Mouse (Mus musculus): ENCODE measurements at regions not wholly inside any gene's neighbourhood (a gene's known extent, or its start where the extent isn't known, plus 50 kb on each side); places are given as distances from the start of the nearest gene placed in this dataset.

DNA sequence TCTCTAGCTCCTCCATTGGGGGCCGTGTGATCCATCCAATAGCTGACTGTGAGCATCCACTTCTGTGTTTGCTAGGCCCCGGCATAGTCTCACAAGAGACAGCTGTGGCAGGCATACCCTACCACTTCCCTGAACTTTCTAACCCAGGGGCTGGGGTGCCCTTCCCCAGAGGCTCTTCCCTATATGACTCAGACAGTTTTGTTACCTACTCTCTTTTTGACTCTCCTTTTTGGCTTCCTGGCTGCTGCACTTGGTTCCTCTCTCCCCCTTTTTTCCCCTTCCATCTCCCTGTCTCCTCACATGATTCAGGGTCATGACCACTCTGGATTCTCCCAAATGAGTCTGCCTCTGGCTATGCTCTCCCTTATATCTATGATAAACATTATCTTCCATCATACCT is 223.8 kb downstream of the Papss1 start:
- Histone ChIP-seq H3K4me1 (ENCODE audit: control insufficient read depth, insufficient read depth, low read length) (no peaks in the 10 kb centered on the region), H3K36me3 (ENCODE audit: control insufficient read depth, insufficient read depth, low read length) (no peaks in the 10 kb centered on the region), H3K4me2 (replicated peaks; ENCODE audit: low read depth, low read length) (no peak overlapping the region), H3K9ac (ENCODE audit: low read depth, low read length) (no peak overlapping the region), H3K4me3 (ENCODE audit: low read length) (no peak overlapping the region), H3K27me3 (ENCODE audit: control insufficient read depth, insufficient read depth, low read length) (no peaks in the 10 kb centered on the region), H3K9me3 (ENCODE audit: control insufficient read depth, low read length) (no peaks in the 10 kb centered on the region), H3K27ac (ENCODE audit: low read depth, low read length) (no peak overlapping the region)
- ATAC-seq (ENCODE audit: low FRiP score, low TSS enrichment) = no peak
- 100% methylated on average over 1 of the region's 2 CpGs for WGBS

DNA sequence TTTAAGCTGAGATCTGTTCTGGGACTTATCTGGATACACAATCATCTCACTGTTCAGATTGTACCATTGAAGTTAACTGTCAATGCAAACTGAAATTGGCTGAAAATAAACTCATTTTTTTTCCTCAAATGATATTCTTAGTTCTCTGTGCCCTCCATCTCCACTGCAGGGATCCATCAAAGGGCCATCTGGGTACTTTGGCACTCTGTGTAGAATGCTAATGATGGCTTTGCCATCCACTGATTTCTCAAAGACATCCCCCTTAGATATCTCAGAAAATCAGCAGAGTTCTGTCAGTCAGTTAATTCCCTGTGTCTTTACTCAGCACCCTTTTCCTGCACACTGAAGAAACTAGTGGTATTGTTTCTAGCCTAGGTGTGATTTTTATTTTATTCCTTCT is 224.6 kb downstream of the Papss1 start:
- H3K9ac ChIP-seq (ENCODE audit: low read depth, low read length) = no peak overlapping the region
- H3K27ac ChIP-seq (ENCODE audit: low read depth, low read length) = no peak overlapping the region
- H3K4me2 ChIP-seq (replicated peaks; ENCODE audit: low read depth, low read length) = no peak overlapping the region
- H3K9me3 ChIP-seq (ENCODE audit: control insufficient read depth, low read length) = no peaks in the 10 kb centered on the region
- ATAC-seq (ENCODE audit: low FRiP score, low TSS enrichment) = no peak
- H3K4me1 ChIP-seq (ENCODE audit: control insufficient read depth, insufficient read depth, low read length) = no peaks in the 10 kb centered on the region
- H3K27me3 ChIP-seq (ENCODE audit: control insufficient read depth, insufficient read depth, low read length) = no peaks in the 10 kb centered on the region
- H3K4me3 ChIP-seq (ENCODE audit: low read length) = no peak overlapping the region
- H3K36me3 ChIP-seq (ENCODE audit: control insufficient read depth, insufficient read depth, low read length) = no peaks in the 10 kb centered on the region

DNA sequence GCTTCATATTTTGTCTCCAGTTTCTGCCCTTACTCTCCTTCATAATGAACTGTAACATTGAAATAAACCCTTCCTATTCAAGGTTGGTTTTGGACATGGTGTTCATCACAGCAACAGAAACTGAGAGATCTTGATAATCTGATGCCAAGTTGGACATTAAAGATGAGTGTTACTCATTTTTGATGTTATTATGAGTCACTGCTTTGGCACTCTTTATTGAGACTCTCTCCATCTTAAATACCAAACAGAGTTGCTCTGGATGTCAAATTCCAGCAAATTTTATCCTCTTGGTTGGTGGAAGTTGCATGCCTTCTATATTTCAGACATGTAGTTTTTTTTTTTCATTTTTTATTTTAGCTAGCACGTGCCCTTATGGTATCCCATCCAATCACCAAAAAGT is 229.5 kb downstream of the Papss1 start:
- Histone ChIP-seq H3K36me3 (ENCODE audit: control insufficient read depth, insufficient read depth, low read length) (no peaks in the 10 kb centered on the region), H3K9me3 (ENCODE audit: control insufficient read depth, low read length) (no peaks in the 10 kb centered on the region), H3K27ac (ENCODE audit: low read depth, low read length) (no peak overlapping the region), H3K4me3 (ENCODE audit: low read length) (no peak overlapping the region), H3K4me2 (replicated peaks; ENCODE audit: low read depth, low read length) (no peak overlapping the region), H3K4me1 (ENCODE audit: control insufficient read depth, insufficient read depth, low read length) (no peaks in the 10 kb centered on the region), H3K27me3 (ENCODE audit: control insufficient read depth, insufficient read depth, low read length) (no peaks in the 10 kb centered on the region), H3K9ac (ENCODE audit: low read depth, low read length) (no peak overlapping the region)
- no peak for ATAC-seq (ENCODE audit: low FRiP score, low TSS enrichment)
- 90% methylated on average over 1 of the region's 1 CpGs for WGBS

DNA sequence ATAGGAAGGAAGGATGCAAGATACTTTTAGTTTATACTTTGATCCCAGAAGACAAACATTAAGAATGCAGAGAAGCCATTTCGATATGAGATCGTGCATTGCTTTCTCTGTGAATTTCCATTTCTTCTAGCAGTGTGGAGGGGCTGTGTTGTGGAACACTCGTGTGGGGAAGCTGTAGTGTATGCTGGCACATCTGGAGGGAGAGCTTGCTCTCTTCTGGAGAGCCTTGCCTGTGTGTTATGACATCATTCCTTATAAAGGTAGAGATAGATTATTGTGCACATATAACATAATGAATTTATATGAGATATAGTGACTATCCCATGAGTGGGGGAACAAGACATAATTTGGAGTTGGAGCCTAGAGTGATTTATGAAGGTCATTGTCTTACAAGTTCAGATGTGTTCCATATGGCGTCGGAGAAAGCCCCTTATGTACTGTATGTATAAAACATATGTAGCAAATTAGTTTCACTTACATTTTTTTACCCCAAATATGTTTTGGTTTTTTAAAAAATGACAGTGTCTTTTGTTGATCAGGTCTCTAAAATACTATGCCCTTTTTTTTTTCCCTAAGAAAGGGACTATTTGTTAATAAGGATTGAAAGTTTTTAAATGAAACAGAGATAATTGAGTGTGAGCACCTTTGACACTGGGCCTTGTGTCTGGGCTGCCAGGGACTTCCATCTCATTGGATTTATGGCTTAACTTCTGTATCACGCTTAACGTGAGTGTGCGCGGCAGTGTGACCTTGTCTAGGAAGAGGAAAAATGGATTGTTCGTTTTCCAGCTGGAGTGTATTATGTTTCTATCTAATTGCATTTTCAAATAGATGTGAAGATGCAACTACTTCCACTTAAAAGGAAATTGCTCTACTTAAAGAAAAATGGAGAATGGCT is 230.8 kb downstream of the Papss1 start:
- no peak overlapping the region for H3K9ac ChIP-seq (ENCODE audit: low read depth, low read length)
- no peaks in the 10 kb centered on the region for H3K4me1 ChIP-seq (ENCODE audit: control insufficient read depth, insufficient read depth, low read length)
- no peaks in the 10 kb centered on the region for H3K9me3 ChIP-seq (ENCODE audit: control insufficient read depth, low read length)
- H3K4me3 ChIP-seq (ENCODE audit: low read length) = no peak overlapping the region
- 38% methylated on average over 10 of the region's 10 CpGs for WGBS
- H3K27ac ChIP-seq (ENCODE audit: low read depth, low read length) = no peak overlapping the region
- H3K36me3 ChIP-seq (ENCODE audit: control insufficient read depth, insufficient read depth, low read length) = no peaks in the 10 kb centered on the region
- 0 out of 2 replicates have a peak, but pooled peaks have one; percentile 52 for ATAC-seq (ENCODE audit: low FRiP score, low TSS enrichment)
- no peaks in the 10 kb centered on the region for H3K27me3 ChIP-seq (ENCODE audit: control insufficient read depth, insufficient read depth, low read length)
- no peak overlapping the region for H3K4me2 ChIP-seq (replicated peaks; ENCODE audit: low read depth, low read length)

DNA sequence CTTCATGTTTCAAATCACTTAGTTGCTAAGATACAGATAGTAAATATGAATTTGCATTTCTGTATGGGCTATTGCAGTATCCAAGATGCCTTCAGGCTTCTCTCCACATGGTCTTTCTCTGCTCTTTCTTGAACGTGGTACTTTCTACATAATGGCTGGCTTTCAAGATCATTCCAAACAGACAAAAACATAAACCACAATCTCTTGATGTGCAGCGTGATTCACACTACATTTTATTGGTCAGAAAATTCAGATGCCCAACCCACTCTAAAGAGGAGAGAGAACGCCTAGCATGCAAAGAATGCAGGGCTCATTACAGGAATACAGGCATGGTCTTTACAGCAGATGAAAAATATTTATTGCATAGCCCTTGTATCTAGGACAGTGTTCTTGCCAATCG is 235.2 kb downstream of the Papss1 start:
- H3K4me3 ChIP-seq (ENCODE audit: low read length) = no peak overlapping the region
- WGBS = 83% methylated on average over 4 of the region's 4 CpGs

DNA sequence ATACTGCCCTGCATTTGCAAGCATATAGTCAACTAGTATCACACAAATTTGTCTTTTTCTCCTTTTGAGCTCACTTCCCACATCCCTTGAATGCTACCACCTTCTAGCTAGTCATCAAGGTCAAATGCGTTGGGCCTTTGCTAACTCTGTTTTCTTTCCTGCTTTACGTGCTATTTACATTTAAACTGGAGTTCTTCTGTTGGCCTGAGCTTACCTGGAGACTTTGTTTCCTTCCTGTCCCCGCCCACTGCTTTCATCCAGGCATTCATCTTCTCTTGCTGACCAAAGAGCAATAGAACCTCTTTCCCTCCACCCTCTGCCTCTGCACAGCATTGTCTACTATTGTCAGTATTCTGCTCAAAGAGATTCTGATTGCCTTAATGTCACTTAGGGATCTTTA is 237.0 kb downstream of the Papss1 start:
- H3K27ac ChIP-seq (ENCODE audit: low read depth, low read length) = no peak overlapping the region
- no peak for ATAC-seq (ENCODE audit: low FRiP score, low TSS enrichment)
- WGBS = 78% methylated on average over 3 of the region's 3 CpGs
- H3K4me3 ChIP-seq (ENCODE audit: low read length) = no peak overlapping the region
- H3K4me1 ChIP-seq (ENCODE audit: control insufficient read depth, insufficient read depth, low read length) = no peaks in the 10 kb centered on the region
- no peaks in the 10 kb centered on the region for H3K36me3 ChIP-seq (ENCODE audit: control insufficient read depth, insufficient read depth, low read length)
- no peak overlapping the region for H3K4me2 ChIP-seq (replicated peaks; ENCODE audit: low read depth, low read length)
- H3K27me3 ChIP-seq (ENCODE audit: control insufficient read depth, insufficient read depth, low read length) = no peaks in the 10 kb centered on the region
- no peak overlapping the region for H3K9ac ChIP-seq (ENCODE audit: low read depth, low read length)
- no peaks in the 10 kb centered on the region for H3K9me3 ChIP-seq (ENCODE audit: control insufficient read depth, low read length)

More for the DNA sequence above, 235.2 kb downstream of the Papss1 start:
- Histone ChIP-seq H3K4me1 (ENCODE audit: control insufficient read depth, insufficient read depth, low read length) (no peaks in the 10 kb centered on the region), H3K9ac (ENCODE audit: low read depth, low read length) (no peak overlapping the region), H3K9me3 (ENCODE audit: control insufficient read depth, low read length) (no peaks in the 10 kb centered on the region), H3K36me3 (ENCODE audit: control insufficient read depth, insufficient read depth, low read length) (no peaks in the 10 kb centered on the region), H3K27me3 (ENCODE audit: control insufficient read depth, insufficient read depth, low read length) (no peaks in the 10 kb centered on the region), H3K27ac (ENCODE audit: low read depth, low read length) (no peak overlapping the region), H3K4me2 (replicated peaks; ENCODE audit: low read depth, low read length) (no peak overlapping the region)
- ATAC-seq (ENCODE audit: low FRiP score, low TSS enrichment) = no peak

DNA sequence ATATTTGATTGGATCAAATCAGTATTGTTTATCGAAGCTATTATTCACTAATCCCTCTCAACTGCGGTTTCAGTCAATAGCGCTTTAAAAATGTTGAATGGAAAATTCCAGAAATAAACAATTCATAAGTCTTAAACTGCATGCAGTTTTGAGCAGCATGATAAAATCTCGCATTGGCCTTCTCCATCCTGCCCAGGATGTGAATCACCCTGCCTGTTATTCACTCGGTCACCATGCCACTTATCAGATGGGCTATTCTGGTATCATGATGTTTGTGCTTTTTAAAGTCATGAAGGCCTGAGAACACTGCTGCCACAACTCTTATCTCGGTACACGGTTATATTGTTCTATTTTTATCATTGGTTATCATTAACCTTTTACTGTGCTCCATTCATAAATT is 238.3 kb downstream of the Papss1 start:
- H3K36me3 ChIP-seq (ENCODE audit: control insufficient read depth, insufficient read depth, low read length) = no peaks in the 10 kb centered on the region
- no peak overlapping the region for H3K4me3 ChIP-seq (ENCODE audit: low read length)
- no peaks in the 10 kb centered on the region for H3K4me1 ChIP-seq (ENCODE audit: control insufficient read depth, insufficient read depth, low read length)
- H3K27me3 ChIP-seq (ENCODE audit: control insufficient read depth, insufficient read depth, low read length) = no peaks in the 10 kb centered on the region
- no peak overlapping the region for H3K27ac ChIP-seq (ENCODE audit: low read depth, low read length)
- no peak overlapping the region for H3K9ac ChIP-seq (ENCODE audit: low read depth, low read length)
- WGBS = 68% methylated on average over 7 of the region's 7 CpGs
- ATAC-seq (ENCODE audit: low FRiP score, low TSS enrichment) = no peak
- H3K9me3 ChIP-seq (ENCODE audit: control insufficient read depth, low read length) = no peaks in the 10 kb centered on the region
- no peak overlapping the region for H3K4me2 ChIP-seq (replicated peaks; ENCODE audit: low read depth, low read length)

DNA sequence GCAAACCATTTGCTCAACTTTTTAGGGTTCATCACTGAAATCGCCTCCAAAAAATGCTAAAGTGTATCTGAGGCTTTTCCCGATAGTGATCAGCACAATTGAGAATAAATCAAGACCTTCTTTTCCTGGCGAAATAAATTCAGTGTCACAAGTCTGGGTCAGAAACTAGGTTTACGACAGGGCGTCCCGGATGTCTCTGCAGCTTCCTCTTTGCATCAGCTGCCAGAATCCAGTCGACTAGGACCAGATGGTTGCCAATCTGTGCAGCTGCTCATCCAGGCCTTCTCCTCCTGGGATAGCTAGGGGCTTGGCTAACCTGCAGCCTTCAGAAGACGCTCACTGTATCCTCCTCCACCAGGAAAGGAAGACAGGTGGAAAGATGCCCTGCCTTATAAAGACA is 243.6 kb downstream of the Papss1 start:
- no peak for ATAC-seq (ENCODE audit: low FRiP score, low TSS enrichment)
- no peaks in the 10 kb centered on the region for H3K36me3 ChIP-seq (ENCODE audit: control insufficient read depth, insufficient read depth, low read length)
- no peaks in the 10 kb centered on the region for H3K4me1 ChIP-seq (ENCODE audit: control insufficient read depth, insufficient read depth, low read length)
- H3K27me3 ChIP-seq (ENCODE audit: control insufficient read depth, insufficient read depth, low read length) = no peaks in the 10 kb centered on the region
- H3K9me3 ChIP-seq (ENCODE audit: control insufficient read depth, low read length) = no peaks in the 10 kb centered on the region
- H3K9ac ChIP-seq (ENCODE audit: low read depth, low read length) = no peak overlapping the region
- 50% methylated on average over 8 of the region's 8 CpGs for WGBS
- H3K27ac ChIP-seq (ENCODE audit: low read depth, low read length) = no peak overlapping the region
- no peak overlapping the region for H3K4me3 ChIP-seq (ENCODE audit: low read length)
- no peak overlapping the region for H3K4me2 ChIP-seq (replicated peaks; ENCODE audit: low read depth, low read length)

DNA sequence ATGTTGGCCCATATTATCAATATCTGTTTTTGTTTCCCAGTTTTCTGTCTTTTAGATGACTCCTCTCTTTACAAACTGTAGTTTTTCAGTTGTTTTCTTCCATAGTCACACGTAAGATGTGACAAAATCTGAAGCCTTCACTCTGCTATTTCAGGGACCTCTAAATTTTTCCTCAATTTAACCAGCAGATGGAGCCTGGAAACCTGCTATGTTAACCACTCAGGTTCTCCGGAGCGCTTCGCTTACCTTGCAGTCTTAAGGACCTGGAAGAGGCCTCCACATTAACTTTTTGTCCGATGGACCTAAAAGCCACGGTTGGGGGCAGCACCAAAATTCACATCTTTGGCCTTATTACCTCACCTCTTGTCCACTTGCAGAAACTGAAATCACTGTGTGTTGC is 248.4 kb downstream of the Papss1 start:
- no peak for ATAC-seq (ENCODE audit: low FRiP score, low TSS enrichment)
- Histone ChIP-seq H3K4me1 (ENCODE audit: control insufficient read depth, insufficient read depth, low read length) (no peaks in the 10 kb centered on the region), H3K4me2 (replicated peaks; ENCODE audit: low read depth, low read length) (no peak overlapping the region), H3K9ac (ENCODE audit: low read depth, low read length) (no peak overlapping the region), H3K27ac (ENCODE audit: low read depth, low read length) (no peak overlapping the region), H3K4me3 (ENCODE audit: low read length) (no peak overlapping the region), H3K27me3 (ENCODE audit: control insufficient read depth, insufficient read depth, low read length) (no peaks in the 10 kb centered on the region), H3K9me3 (ENCODE audit: control insufficient read depth, low read length) (no peaks in the 10 kb centered on the region), H3K36me3 (ENCODE audit: control insufficient read depth, insufficient read depth, low read length) (no peaks in the 10 kb centered on the region)
- WGBS = 53% methylated on average over 6 of the region's 6 CpGs

Data from kidney, embryonic 14.5 days (tissue).